Mouse (Mus musculus): ENCODE measurements around the gene Aph1a. TPM values are rescaled to one million over a fixed set of nuclear protein-coding genes. Genes with fewer than 3 reads are reported as not detected.

The Aph1a gene
- polyA plus RNA-seq, 1 experiment from 2014 or later, result 27.3 TPM

DNA sequence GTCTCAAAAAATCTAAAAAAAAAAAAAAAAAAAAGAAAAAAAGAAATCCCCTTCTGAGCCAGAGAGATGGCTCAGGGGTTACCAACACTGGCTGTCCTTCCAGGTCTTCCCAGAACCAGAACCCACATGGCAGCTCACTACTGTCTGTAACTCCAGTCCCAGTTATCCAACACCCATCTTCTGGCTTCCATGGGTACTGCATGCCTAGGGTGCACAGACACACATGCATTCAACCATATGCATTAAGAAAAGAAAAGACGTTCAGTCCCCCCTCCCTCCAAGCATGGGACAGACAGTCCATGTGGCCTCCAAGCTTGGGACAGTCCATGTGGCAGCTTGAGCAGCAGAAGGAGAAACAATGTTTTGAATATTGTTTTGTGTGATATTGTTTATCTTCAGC, 38.4 kb downstream of the Aph1a start:
- Histone ChIP-seq H3K4me2 (ENCODE audit: low read depth, low read length) (no peak overlapping the region), H3K9me3 (ENCODE audit: control insufficient read depth, low read length) (no peaks in the 10 kb centered on the region), H3K36me3 (ENCODE audit: control insufficient read depth, insufficient read depth, low read length) (peaks cover 9% of the 10 kb centered on the region; the same call in 1 of the 2 replicates), H3K4me3 (ENCODE audit: low read depth, low read length) (no peak overlapping the region), H3K4me1 (ENCODE audit: control insufficient read depth, insufficient read depth, low read length) (no peaks in the 10 kb centered on the region), H3K27ac (ENCODE audit: low read depth, low read length) (no peak overlapping the region), H3K27me3 (ENCODE audit: control insufficient read depth, insufficient read depth, low read length) (peaks cover 2% of the 10 kb centered on the region; the same call in 1 of the 2 replicates), H3K9ac (replicated peaks; ENCODE audit: low read depth, low read length) (no peak overlapping the region)
- WGBS, result 46% methylated on average over 1 of the region's 1 CpGs
- no peak for ATAC-seq (ENCODE audit: low read depth)

DNA sequence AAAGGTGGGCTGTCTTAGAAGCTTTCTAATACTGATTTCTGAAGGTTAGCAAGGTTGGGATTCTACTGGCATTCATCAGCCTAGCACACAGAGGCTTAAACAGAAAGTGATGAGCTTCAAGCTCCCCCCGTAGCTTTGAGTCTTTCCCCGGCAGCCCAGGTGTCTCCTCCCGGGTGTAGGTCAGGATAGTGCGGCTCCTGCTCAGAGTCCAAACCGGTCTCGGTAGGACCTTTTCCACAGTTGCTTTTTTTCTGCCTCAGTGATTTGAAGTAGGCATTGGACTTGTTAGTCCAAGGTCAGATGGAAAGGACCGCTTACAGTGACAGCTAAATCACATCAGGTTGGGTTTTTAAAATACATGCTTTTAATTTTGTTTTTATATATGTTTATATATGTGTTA, 38.8 kb downstream of the Aph1a start:
- WGBS, result 94% methylated on average over 7 of the region's 7 CpGs
- Histone ChIP-seq H3K9me3 (ENCODE audit: control insufficient read depth, low read length) (no peaks in the 10 kb centered on the region), H3K4me3 (ENCODE audit: low read depth, low read length) (no peak overlapping the region), H3K9ac (replicated peaks; ENCODE audit: low read depth, low read length) (no peak overlapping the region), H3K27me3 (ENCODE audit: control insufficient read depth, insufficient read depth, low read length) (peaks cover 2% of the 10 kb centered on the region; the same call in 1 of the 2 replicates), H3K4me1 (ENCODE audit: control insufficient read depth, insufficient read depth, low read length) (no peaks in the 10 kb centered on the region), H3K36me3 (ENCODE audit: control insufficient read depth, insufficient read depth, low read length) (peaks cover 13% of the 10 kb centered on the region; the same call in 1 of the 2 replicates), H3K27ac (ENCODE audit: low read depth, low read length) (no peak overlapping the region), H3K4me2 (ENCODE audit: low read depth, low read length) (no peak overlapping the region)
- ATAC-seq (ENCODE audit: low read depth), result no peak

DNA sequence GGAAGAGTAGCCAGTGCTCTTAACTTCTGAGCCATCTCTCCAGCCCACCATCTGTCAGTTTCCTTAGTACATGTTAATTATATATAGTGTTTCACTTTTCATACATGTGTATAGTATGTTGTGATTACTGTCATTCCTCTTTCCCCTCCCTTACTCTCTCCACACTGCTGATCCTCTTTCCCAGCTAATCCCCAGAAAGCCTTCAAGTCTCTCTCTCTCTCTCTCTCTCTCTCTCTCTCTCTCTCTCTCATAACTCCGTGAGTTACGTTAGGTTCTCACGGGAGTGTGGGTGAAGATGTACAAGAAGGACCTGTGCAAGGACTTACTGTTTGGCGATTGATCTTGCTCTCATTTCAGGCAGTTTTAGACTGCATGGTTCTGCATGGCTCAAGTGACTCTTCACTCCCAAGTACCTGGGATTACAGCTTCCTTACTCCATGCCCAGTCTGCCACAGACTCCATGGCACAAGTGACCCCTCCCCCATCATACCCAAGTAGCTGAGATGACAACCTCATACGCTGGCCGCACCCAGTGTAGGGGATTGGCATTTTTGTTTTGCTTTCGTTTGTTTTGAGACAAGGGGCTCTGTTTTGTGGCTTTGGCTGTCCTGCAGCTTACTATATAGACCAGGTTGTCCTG, 39.5 kb downstream of the Aph1a start:
- H3K9ac ChIP-seq (replicated peaks; ENCODE audit: low read depth, low read length), result no peak overlapping the region
- H3K27me3 ChIP-seq (ENCODE audit: control insufficient read depth, insufficient read depth, low read length), result peaks cover 2% of the 10 kb centered on the region; the same call in 1 of the 2 replicates
- 95% methylated on average over 7 of the region's 7 CpGs for WGBS
- no peak overlapping the region for H3K4me3 ChIP-seq (ENCODE audit: low read depth, low read length)
- peaks cover 19% of the 10 kb centered on the region for H3K36me3 ChIP-seq (ENCODE audit: control insufficient read depth, insufficient read depth, low read length)
- H3K27ac ChIP-seq (ENCODE audit: low read depth, low read length), result no peak overlapping the region
- no peak for ATAC-seq (ENCODE audit: low read depth)
- H3K9me3 ChIP-seq (ENCODE audit: control insufficient read depth, low read length), result no peaks in the 10 kb centered on the region
- no peak overlapping the region for H3K4me2 ChIP-seq (ENCODE audit: low read depth, low read length)
- H3K4me1 ChIP-seq (ENCODE audit: control insufficient read depth, insufficient read depth, low read length), result no peaks in the 10 kb centered on the region

DNA sequence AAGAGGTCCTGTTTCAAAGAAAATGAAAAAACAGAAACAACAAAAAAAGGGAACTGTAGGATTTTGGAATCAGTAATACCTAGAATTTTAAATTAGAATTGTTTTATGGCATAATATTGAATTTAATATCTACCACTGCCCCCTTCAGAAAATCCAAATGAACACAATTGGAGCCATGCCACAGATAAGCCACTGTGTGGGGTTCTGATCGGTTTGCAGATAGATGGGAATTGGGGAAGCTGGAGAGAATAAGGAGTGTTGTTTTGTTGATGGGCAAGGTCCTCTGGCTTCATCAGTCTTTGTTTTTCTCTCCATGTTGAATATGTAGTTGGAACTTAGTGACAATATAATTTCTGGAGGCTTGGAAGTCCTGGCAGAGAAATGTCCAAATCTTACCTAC, 40.7 kb downstream of the Aph1a start:
- H3K9ac ChIP-seq (replicated peaks; ENCODE audit: low read depth, low read length), result no peak overlapping the region
- H3K4me2 ChIP-seq (ENCODE audit: low read depth, low read length), result no peak overlapping the region
- H3K27me3 ChIP-seq (ENCODE audit: control insufficient read depth, insufficient read depth, low read length), result peaks cover 2% of the 10 kb centered on the region; the same call in 1 of the 2 replicates
- H3K4me1 ChIP-seq (ENCODE audit: control insufficient read depth, insufficient read depth, low read length), result no peaks in the 10 kb centered on the region
- WGBS, result 97% methylated on average over 1 of the region's 1 CpGs
- H3K27ac ChIP-seq (ENCODE audit: low read depth, low read length), result no peak overlapping the region
- H3K36me3 ChIP-seq (ENCODE audit: control insufficient read depth, insufficient read depth, low read length), result peaks cover 25% of the 10 kb centered on the region
- no peaks in the 10 kb centered on the region for H3K9me3 ChIP-seq (ENCODE audit: control insufficient read depth, low read length)
- no peak for ATAC-seq (ENCODE audit: low read depth)
- H3K4me3 ChIP-seq (ENCODE audit: low read depth, low read length), result no peak overlapping the region

DNA sequence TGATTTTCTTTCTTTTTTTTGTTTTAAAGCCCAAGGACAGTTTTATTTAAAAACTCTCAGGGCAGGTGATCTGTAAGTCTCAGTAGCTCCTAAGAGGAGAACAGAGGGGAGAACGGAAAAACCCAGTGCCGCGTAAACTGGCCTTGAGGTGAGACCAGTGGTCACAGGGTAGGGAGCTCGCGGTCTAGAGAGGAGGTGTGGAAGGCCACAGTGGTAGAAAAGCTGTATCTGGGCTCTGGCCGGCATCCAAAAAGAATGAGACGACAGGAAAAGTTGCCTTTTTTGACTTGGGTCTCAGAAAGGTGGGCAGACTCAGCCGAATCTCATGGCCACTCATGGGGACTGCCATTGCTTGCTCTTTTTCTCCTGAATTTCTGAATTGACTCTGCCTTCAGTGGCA, 44.4 kb downstream of the Aph1a start:
- no peak overlapping the region for H3K27ac ChIP-seq (ENCODE audit: low read depth, low read length)
- no peaks in the 10 kb centered on the region for H3K27me3 ChIP-seq (ENCODE audit: control insufficient read depth, insufficient read depth, low read length)
- no peak overlapping the region for H3K9ac ChIP-seq (replicated peaks; ENCODE audit: low read depth, low read length)
- ATAC-seq (ENCODE audit: low read depth), result no peak
- H3K4me2 ChIP-seq (ENCODE audit: low read depth, low read length), result no peak overlapping the region
- no peaks in the 10 kb centered on the region for H3K4me1 ChIP-seq (ENCODE audit: control insufficient read depth, insufficient read depth, low read length)
- peaks cover 38% of the 10 kb centered on the region for H3K36me3 ChIP-seq (ENCODE audit: control insufficient read depth, insufficient read depth, low read length)
- no peak overlapping the region for H3K4me3 ChIP-seq (ENCODE audit: low read depth, low read length)
- H3K9me3 ChIP-seq (ENCODE audit: control insufficient read depth, low read length), result no peaks in the 10 kb centered on the region
- WGBS, result over 99% methylated on average over 8 of the region's 8 CpGs

DNA sequence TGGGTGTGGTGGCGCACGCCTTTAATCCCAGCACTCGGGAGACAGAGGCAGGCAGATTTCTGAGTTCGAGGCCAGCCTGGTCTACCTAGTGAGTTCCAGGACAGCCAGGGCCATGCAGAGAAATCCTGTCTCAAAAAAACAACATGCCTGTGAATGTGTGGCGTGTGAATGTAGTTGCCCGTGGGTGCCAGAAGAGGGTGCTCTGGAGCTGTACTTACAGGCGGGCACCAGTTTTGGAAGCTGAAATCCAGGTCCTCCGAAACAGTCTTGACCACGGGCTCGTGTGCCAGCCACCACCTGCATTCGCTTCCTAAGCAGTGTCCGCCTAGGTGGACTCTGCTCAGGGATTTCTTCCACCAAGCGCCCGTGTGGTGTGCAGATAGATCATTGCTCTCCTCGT, 45.1 kb downstream of the Aph1a start:
- no peak overlapping the region for H3K4me2 ChIP-seq (ENCODE audit: low read depth, low read length)

DNA sequence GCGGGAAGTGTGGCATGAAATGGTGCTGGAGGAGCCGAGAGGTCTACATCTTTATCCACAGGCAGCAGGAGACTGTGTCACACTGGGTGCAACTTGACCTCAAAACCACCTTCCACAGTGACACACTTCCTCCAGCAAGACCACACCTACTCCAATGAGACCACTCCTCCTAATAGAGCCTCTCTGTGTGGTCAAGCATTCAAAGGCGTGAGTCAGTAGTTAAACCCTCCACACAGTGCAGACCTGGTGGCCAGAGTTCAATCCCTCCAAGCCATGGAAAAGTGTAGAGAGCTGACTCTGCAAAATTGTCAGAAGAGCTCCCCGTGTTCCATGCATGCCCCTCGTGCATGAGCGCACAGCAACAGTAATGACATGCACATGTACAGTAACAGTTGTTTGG, 49.0 kb downstream of the Aph1a start:
- Histone ChIP-seq H3K36me3 (ENCODE audit: control insufficient read depth, insufficient read depth, low read length) (peaks cover 28% of the 10 kb centered on the region), H3K27ac (ENCODE audit: low read depth, low read length) (no peak overlapping the region), H3K9ac (replicated peaks; ENCODE audit: low read depth, low read length) (no peak overlapping the region), H3K4me2 (ENCODE audit: low read depth, low read length) (no peak overlapping the region), H3K4me1 (ENCODE audit: control insufficient read depth, insufficient read depth, low read length) (no peaks in the 10 kb centered on the region), H3K4me3 (ENCODE audit: low read depth, low read length) (no peak overlapping the region), H3K9me3 (ENCODE audit: control insufficient read depth, low read length) (no peaks in the 10 kb centered on the region), H3K27me3 (ENCODE audit: control insufficient read depth, insufficient read depth, low read length) (no peaks in the 10 kb centered on the region)
- ATAC-seq (ENCODE audit: low read depth), result no peak
- 84% methylated on average over 6 of the region's 6 CpGs for WGBS

More for the DNA sequence above, 45.1 kb downstream of the Aph1a start:
- Histone ChIP-seq H3K36me3 (ENCODE audit: control insufficient read depth, insufficient read depth, low read length) (peaks cover 39% of the 10 kb centered on the region), H3K4me1 (ENCODE audit: control insufficient read depth, insufficient read depth, low read length) (no peaks in the 10 kb centered on the region), H3K4me3 (ENCODE audit: low read depth, low read length) (no peak overlapping the region), H3K27ac (ENCODE audit: low read depth, low read length) (no peak overlapping the region), H3K9ac (replicated peaks; ENCODE audit: low read depth, low read length) (no peak overlapping the region), H3K9me3 (ENCODE audit: control insufficient read depth, low read length) (no peaks in the 10 kb centered on the region), H3K27me3 (ENCODE audit: control insufficient read depth, insufficient read depth, low read length) (no peaks in the 10 kb centered on the region)
- no peak for ATAC-seq (ENCODE audit: low read depth)
- WGBS, result 94% methylated on average over 15 of the region's 15 CpGs

DNA sequence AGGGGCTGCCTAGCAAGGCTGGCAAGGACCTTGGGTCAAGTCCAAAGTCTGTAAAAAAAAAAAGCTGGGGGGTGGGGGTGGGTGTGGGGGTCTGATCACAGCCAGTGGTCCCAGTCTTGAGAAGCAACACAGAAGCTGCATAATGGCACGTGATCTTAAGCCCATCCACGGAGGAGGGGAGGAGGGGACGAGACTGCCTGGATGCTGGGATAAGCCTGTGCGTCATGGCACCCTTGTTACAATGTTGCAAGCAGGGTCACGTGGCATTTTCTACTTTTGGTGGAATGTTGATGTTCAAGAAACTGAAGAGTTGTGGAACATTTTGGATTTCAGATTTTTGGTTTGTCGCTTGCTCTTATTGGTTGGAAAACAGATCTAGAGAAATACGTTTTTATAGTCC, 49.5 kb downstream of the Aph1a start:
- H3K4me3 ChIP-seq (ENCODE audit: low read depth, low read length), result no peak overlapping the region
- H3K27ac ChIP-seq (ENCODE audit: low read depth, low read length), result no peak overlapping the region
- no peak overlapping the region for H3K9ac ChIP-seq (replicated peaks; ENCODE audit: low read depth, low read length)
- H3K9me3 ChIP-seq (ENCODE audit: control insufficient read depth, low read length), result no peaks in the 10 kb centered on the region
- ATAC-seq (ENCODE audit: low read depth), result no peak
- no peaks in the 10 kb centered on the region for H3K27me3 ChIP-seq (ENCODE audit: control insufficient read depth, insufficient read depth, low read length)
- WGBS, result 93% methylated on average over 7 of the region's 7 CpGs
- no peak overlapping the region for H3K4me2 ChIP-seq (ENCODE audit: low read depth, low read length)
- H3K36me3 ChIP-seq (ENCODE audit: control insufficient read depth, insufficient read depth, low read length), result peaks cover 23% of the 10 kb centered on the region; the same call in 1 of the 2 replicates
- H3K4me1 ChIP-seq (ENCODE audit: control insufficient read depth, insufficient read depth, low read length), result no peaks in the 10 kb centered on the region

DNA sequence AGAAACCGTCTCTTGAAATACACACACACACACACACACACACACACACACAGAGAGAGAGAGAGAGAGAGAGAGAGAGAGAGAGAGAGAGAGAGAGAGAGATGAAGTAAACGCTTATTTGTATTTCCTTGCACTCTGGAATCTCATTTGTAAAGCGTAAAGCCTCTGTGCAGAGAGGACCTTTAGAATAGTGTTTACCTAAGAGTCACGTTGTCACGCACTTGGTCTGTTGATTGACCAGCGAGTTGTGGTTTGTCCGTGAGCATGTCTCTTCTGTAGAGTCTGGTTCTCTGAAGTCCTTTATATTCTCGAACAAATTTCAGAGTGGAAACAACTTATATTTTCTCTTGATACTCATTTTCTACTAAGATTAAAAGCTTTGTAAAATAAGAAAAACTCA, 51.0 kb downstream of the Aph1a start:
- Histone ChIP-seq H3K9ac (replicated peaks; ENCODE audit: low read depth, low read length) (no peak overlapping the region), H3K4me3 (ENCODE audit: low read depth, low read length) (no peak overlapping the region), H3K4me2 (ENCODE audit: low read depth, low read length) (no peak overlapping the region), H3K27me3 (ENCODE audit: control insufficient read depth, insufficient read depth, low read length) (no peaks in the 10 kb centered on the region), H3K36me3 (ENCODE audit: control insufficient read depth, insufficient read depth, low read length) (peaks cover 17% of the 10 kb centered on the region; the same call in 1 of the 2 replicates), H3K4me1 (ENCODE audit: control insufficient read depth, insufficient read depth, low read length) (no peaks in the 10 kb centered on the region), H3K27ac (ENCODE audit: low read depth, low read length) (no peak overlapping the region), H3K9me3 (ENCODE audit: control insufficient read depth, low read length) (no peaks in the 10 kb centered on the region)
- WGBS, result 91% methylated on average over 8 of the region's 8 CpGs
- no peak for ATAC-seq (ENCODE audit: low read depth)

Measured in neural tube, embryonic 14.5 days (tissue).